Mouse (Mus musculus): ENCODE results near the gene Znrf1. TPM values are rescaled to one million over a fixed set of nuclear protein-coding genes. Genes with fewer than 3 reads are reported as not detected.

The Znrf1 gene
- polyA plus RNA-seq, 1 experiment: 88.8 TPM

DNA sequence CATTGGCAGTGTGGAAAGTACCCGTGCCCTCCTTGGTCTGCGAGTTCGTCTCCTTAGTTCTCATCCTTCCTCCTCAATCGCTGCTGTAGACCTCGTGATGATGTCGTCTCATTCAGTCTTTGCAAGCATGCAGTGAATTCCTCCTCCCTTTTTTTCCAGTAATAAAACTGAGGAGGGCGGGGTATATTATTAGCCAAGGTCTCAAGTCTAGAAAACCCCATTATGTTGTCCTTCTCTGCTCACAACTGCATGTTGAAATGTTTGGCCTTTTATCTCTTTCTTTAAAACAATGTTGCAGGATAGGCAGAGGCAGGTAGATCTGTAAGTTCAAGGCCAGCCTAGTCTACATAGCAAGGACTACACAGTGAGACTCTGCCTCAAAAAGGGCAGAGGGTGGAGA is 71.5 kb downstream of the Znrf1 start:
- Histone ChIP-seq H3K4me1 (ENCODE audit: control insufficient read depth, insufficient read depth, low read length) (peaks cover 19% of the 10 kb centered on the region), H3K4me3 (ENCODE audit: insufficient read depth, low read length) (no peak overlapping the region), H3K27ac (ENCODE audit: insufficient read depth, low read depth, low read length) (no peak overlapping the region)
- TF ChIP-seq POLR2A (IDR thresholded peaks at IDR 0.05; ENCODE audit: borderline replicate concordance, low read depth, low read length) (no peak), CTCF (IDR thresholded peaks at IDR 0.05; ENCODE audit: low read depth, low read length) (no peak)

- no peak overlapping the region for H3K27ac ChIP-seq (ENCODE audit: insufficient read depth, low read depth, low read length)
- H3K4me3 ChIP-seq (ENCODE audit: insufficient read depth, low read length): no peak overlapping the region
- peaks cover 40% of the 10 kb centered on the region for H3K4me1 ChIP-seq (ENCODE audit: control insufficient read depth, insufficient read depth, low read length)
- TF ChIP-seq CTCF (IDR thresholded peaks at IDR 0.05; ENCODE audit: low read depth, low read length) (no peak), POLR2A (IDR thresholded peaks at IDR 0.05; ENCODE audit: borderline replicate concordance, low read depth, low read length) (no peak)
Measured at GRCm38 (mm10) chr8:111613181-111613580, 77.3 kb downstream of the Znrf1 start.

DNA sequence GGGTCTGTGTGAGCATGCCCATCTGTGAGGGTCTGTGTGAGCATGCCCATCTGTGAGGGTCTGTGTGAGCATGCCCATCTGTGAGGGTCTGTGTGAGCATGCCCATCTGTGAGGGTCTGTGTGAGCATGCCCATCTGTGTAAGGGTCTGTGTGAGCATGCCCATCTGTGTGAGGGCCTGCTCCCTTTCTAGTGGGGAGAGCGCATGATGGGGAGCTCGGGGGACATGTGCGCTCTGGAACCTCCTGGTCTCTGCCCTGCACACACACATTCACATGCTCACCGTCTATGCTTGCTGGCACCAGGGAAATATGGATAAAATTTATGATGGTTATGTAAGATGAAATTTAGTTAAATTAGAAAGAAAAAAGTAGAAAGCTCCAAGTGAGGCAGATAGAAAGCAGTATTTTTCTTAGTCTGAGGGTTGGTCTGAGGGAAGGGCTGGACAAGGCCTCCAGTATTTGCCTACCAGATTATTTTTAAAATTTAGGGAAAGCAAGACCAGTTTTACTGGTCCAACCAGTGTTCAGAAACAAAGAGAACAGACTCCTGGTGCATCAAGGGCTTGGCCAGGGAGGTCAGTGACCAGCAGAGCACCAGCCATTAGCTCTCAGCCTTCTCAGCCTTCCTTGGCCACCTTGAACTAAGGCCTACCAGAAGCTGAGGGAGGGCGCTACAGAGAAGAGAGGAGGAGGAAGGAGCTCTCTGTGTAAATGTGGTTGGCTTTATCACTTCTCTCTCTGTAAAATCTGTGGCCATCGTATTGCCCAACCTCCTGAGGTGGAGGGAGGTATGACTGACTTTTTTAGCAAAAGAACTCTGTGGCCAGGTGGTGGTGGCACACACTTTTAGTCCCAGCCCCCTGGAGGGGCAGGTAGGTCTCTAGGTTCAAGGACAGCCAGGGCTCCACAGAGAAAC is 79.1 kb downstream of the Znrf1 start:
- TF ChIP-seq POLR2A (IDR thresholded peaks at IDR 0.05; ENCODE audit: borderline replicate concordance, low read depth, low read length): no peak
- no peak for TF ChIP-seq CTCF (IDR thresholded peaks at IDR 0.05; ENCODE audit: low read depth, low read length)
- Histone ChIP-seq H3K27ac (ENCODE audit: insufficient read depth, low read depth, low read length) (no peak overlapping the region), H3K4me1 (ENCODE audit: control insufficient read depth, insufficient read depth, low read length) (peaks cover 58% of the 10 kb centered on the region), H3K4me3 (ENCODE audit: insufficient read depth, low read length) (no peak overlapping the region)

DNA sequence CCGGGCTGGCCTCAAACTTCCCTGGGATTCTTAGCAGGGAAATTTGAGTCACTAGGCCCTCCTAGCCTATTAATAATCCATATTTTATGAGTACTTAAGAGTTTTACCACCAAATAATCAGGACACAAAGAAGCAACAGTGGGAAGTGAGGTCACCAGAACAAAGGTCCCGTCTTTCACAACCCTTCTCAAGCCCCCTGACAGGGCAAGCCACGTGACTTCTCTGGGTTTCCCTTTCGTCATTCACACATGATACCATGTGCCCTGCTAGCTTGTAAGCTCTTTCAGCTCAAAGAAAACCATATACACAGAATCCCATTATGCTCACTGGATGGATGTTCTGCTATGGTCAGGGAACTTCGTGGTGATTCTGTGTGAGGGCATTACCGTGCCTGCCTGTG is 81.9 kb downstream of the Znrf1 start:
- Histone ChIP-seq H3K4me3 (ENCODE audit: insufficient read depth, low read length) (no peak overlapping the region), H3K4me1 (ENCODE audit: control insufficient read depth, insufficient read depth, low read length) (peaks cover 74% of the 10 kb centered on the region), H3K27ac (ENCODE audit: insufficient read depth, low read depth, low read length) (peak overlapping the region; percentile 76)
- no peak for TF ChIP-seq CTCF (IDR thresholded peaks at IDR 0.05; ENCODE audit: low read depth, low read length)
- no peak for TF ChIP-seq POLR2A (IDR thresholded peaks at IDR 0.05; ENCODE audit: borderline replicate concordance, low read depth, low read length)

DNA sequence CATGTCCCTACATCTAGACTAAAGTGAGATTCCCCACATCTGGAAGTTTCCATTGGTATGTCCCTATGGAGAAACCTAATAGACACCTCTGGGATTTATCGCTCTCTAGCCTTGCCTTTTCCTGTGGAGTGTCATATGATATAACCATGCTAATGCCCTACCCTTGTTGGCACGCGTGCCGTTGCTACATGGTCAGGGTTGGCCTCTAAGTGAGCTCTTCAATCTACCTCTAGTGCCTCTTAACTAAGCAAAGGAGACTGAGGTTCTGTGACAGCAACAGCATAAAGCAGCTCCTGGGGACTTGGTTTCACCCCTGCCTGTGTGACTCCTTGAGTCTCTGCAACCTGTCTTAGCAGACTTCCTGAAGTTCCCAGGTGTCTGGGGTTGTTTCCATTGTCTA is 82.4 kb downstream of the Znrf1 start:
- TF ChIP-seq POLR2A (IDR thresholded peaks at IDR 0.05; ENCODE audit: borderline replicate concordance, low read depth, low read length) (no peak), CTCF (IDR thresholded peaks at IDR 0.05; ENCODE audit: low read depth, low read length) (no peak)
- Histone ChIP-seq H3K27ac (ENCODE audit: insufficient read depth, low read depth, low read length) (peak overlapping the region; percentile 76), H3K4me1 (ENCODE audit: control insufficient read depth, insufficient read depth, low read length) (peaks cover 74% of the 10 kb centered on the region), H3K4me3 (ENCODE audit: insufficient read depth, low read length) (no peak overlapping the region)

DNA sequence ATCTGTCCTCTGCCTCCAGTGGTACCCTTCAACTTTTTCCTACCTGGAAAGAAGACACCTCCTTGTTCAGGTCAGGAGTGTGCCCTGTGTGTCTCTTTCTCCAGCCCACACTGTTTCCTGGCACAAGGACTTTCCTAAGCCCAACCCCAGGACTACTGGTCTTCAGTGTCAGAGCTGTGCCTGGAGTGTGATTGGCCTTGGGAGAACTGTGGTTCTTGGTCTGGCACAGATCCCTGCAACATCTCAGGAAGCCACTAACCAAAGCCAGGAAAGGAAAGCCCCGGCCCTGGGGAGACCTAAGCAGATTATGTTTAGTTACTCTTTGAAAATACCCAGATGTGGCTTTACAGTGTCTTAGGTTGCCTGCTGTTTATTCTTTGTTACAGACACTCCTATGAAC is 84.0 kb downstream of the Znrf1 start:
- Histone ChIP-seq H3K4me3 (ENCODE audit: insufficient read depth, low read length) (no peak overlapping the region), H3K4me1 (ENCODE audit: control insufficient read depth, insufficient read depth, low read length) (peaks cover 87% of the 10 kb centered on the region), H3K27ac (ENCODE audit: insufficient read depth, low read depth, low read length) (no peak overlapping the region)
- TF ChIP-seq CTCF (IDR thresholded peaks at IDR 0.05; ENCODE audit: low read depth, low read length) (no peak), POLR2A (IDR thresholded peaks at IDR 0.05; ENCODE audit: borderline replicate concordance, low read depth, low read length) (no peak)

DNA sequence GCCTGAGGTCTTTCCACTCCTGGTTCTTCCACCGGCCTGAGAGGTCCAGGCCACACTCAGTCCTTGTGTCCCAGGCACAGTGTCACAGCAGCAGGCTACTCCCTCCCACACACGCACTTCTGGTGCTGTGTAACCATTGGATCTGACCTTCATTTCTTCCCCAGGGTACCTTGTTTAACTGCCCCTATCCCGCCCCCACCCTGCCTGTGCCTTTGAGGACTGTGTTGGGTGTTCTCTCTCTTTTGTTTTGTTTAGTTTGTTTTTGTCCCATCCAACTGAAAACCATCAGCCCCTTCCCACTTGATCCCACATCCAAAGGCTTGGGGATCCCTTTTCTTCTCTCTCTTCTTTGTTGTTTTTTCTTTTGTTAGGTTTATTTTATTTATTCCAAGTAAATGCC is 86.2 kb downstream of the Znrf1 start:
- Histone ChIP-seq H3K27ac (ENCODE audit: insufficient read depth, low read depth, low read length) (0 out of 2 replicates have a peak overlapping the region, but pooled peaks have one; percentile 10), H3K4me1 (ENCODE audit: control insufficient read depth, insufficient read depth, low read length) (peaks cover 85% of the 10 kb centered on the region), H3K4me3 (ENCODE audit: insufficient read depth, low read length) (no peak overlapping the region)
- TF ChIP-seq POLR2A (IDR thresholded peaks at IDR 0.05; ENCODE audit: borderline replicate concordance, low read depth, low read length): no peak
- TF ChIP-seq CTCF (IDR thresholded peaks at IDR 0.05; ENCODE audit: low read depth, low read length): no peak

- Histone ChIP-seq H3K27ac (ENCODE audit: insufficient read depth, low read depth, low read length) (no peak overlapping the region), H3K4me3 (ENCODE audit: insufficient read depth, low read length) (no peak overlapping the region), H3K4me1 (ENCODE audit: control insufficient read depth, insufficient read depth, low read length) (peaks cover 81% of the 10 kb centered on the region)
- TF ChIP-seq POLR2A (IDR thresholded peaks at IDR 0.05; ENCODE audit: borderline replicate concordance, low read depth, low read length) (no peak), CTCF (IDR thresholded peaks at IDR 0.05; ENCODE audit: low read depth, low read length) (no peak)
Measured at GRCm38 (mm10) chr8:111622553-111622952, 86.7 kb downstream of the Znrf1 start.

GRCm38 (mm10) chr8:111624081-111624852 is 88.4 kb downstream of the Znrf1 start:
- peak overlapping the region; percentile 48 for H3K27ac ChIP-seq (ENCODE audit: insufficient read depth, low read depth, low read length)
- peaks cover 64% of the 10 kb centered on the region for H3K4me1 ChIP-seq (ENCODE audit: control insufficient read depth, insufficient read depth, low read length)
- no peak for TF ChIP-seq POLR2A (IDR thresholded peaks at IDR 0.05; ENCODE audit: borderline replicate concordance, low read depth, low read length)
- no peak for TF ChIP-seq CTCF (IDR thresholded peaks at IDR 0.05; ENCODE audit: low read depth, low read length)

GRCm38 (mm10) chr8:111624853-111625221 is 88.9 kb downstream of the Znrf1 start:
- Histone ChIP-seq H3K4me3 (ENCODE audit: insufficient read depth, low read length) (no peak overlapping the region), H3K27ac (ENCODE audit: insufficient read depth, low read depth, low read length) (peak overlapping the region; percentile 48; the same call in 1 of the 2 replicates), H3K4me1 (ENCODE audit: control insufficient read depth, insufficient read depth, low read length) (peaks cover 58% of the 10 kb centered on the region)
- no peak for TF ChIP-seq CTCF (IDR thresholded peaks at IDR 0.05; ENCODE audit: low read depth, low read length)
- no peak for TF ChIP-seq POLR2A (IDR thresholded peaks at IDR 0.05; ENCODE audit: borderline replicate concordance, low read depth, low read length)

More at GRCm38 (mm10) chr8:111624081-111624852, 88.4 kb downstream of the Znrf1 start:
- H3K4me3 ChIP-seq (ENCODE audit: insufficient read depth, low read length): no peak overlapping the region

Measured in bone marrow macrophage, adult 2 months (primary cell).